Mouse (Mus musculus): Measurements from ENCODE around the gene Traf4. TPM values are rescaled to one million over a fixed set of nuclear protein-coding genes. Genes with fewer than 3 reads are reported as not detected.

Traf4 gene
- polyA plus RNA-seq, 1 experiment from 2014 or later, result 128 TPM

GRCm38 (mm10) chr11:78170306-78170705 lies 4.9 kb upstream of the Traf4 start:
- Histone ChIP-seq H3K27me3 (no peaks in the 10 kb centered on the region), H3K36me3 (no peaks in the 10 kb centered on the region), H3K4me2 (no peak overlapping the region), H3K9ac (no peak overlapping the region), H3K4me1 (replicated peaks) (peaks cover 8% of the 10 kb centered on the region), H3K9me3 (no peaks in the 10 kb centered on the region), H3K27ac (replicated peaks) (no peak overlapping the region), H3K4me3 (no peak overlapping the region)
- WGBS, result 93% methylated on average over 15 of the region's 15 CpGs
- ATAC-seq (ENCODE audit: low read depth), result no peak

- H3K4me2 ChIP-seq, result no peak overlapping the region
- no peak overlapping the region for H3K27ac ChIP-seq (replicated peaks)
- no peak overlapping the region for H3K4me3 ChIP-seq
- no peaks in the 10 kb centered on the region for H3K9me3 ChIP-seq
- WGBS, result 57% methylated on average over 19 of the region's 19 CpGs
- H3K4me1 ChIP-seq (replicated peaks), result peaks cover 9% of the 10 kb centered on the region
- no peaks in the 10 kb centered on the region for H3K27me3 ChIP-seq
- no peaks in the 10 kb centered on the region for H3K36me3 ChIP-seq
- H3K9ac ChIP-seq, result no peak overlapping the region
- ATAC-seq (ENCODE audit: low read depth), result no peak
Observed at GRCm38 (mm10) chr11:78168541-78169468, 3.4 kb upstream of the Traf4 start.

- H3K27me3 ChIP-seq, result no peaks in the 10 kb centered on the region
- H3K9me3 ChIP-seq, result no peaks in the 10 kb centered on the region
- H3K4me1 ChIP-seq (replicated peaks), result peaks cover 23% of the 10 kb centered on the region
- no peak overlapping the region for H3K4me3 ChIP-seq
- H3K36me3 ChIP-seq, result peaks cover 1% of the 10 kb centered on the region; the same call in 1 of the 2 replicates
- no peak overlapping the region for H3K9ac ChIP-seq
- ATAC-seq (ENCODE audit: low read depth), result no peak
- H3K4me2 ChIP-seq, result no peak overlapping the region
- H3K27ac ChIP-seq (replicated peaks), result no peak overlapping the region
- WGBS, result 90% methylated on average over 14 of the region's 14 CpGs
Observed at GRCm38 (mm10) chr11:78167257-78167959, 2.0 kb upstream of the Traf4 start.

GRCm38 (mm10) chr11:78166640-78167039 lies 1.3 kb upstream of the Traf4 start:
- no peaks in the 10 kb centered on the region for H3K27me3 ChIP-seq
- H3K4me3 ChIP-seq, result no peak overlapping the region
- no peak overlapping the region for H3K9ac ChIP-seq
- peaks cover 9% of the 10 kb centered on the region for H3K36me3 ChIP-seq
- WGBS, result 72% methylated on average over 6 of the region's 6 CpGs
- no peak overlapping the region for H3K4me2 ChIP-seq
- H3K4me1 ChIP-seq (replicated peaks), result peaks cover 31% of the 10 kb centered on the region
- ATAC-seq (ENCODE audit: low read depth), result no peak
- H3K9me3 ChIP-seq, result no peaks in the 10 kb centered on the region
- H3K27ac ChIP-seq (replicated peaks), result no peak overlapping the region

- Histone ChIP-seq H3K4me2 (peak overlapping the region; percentile 86), H3K4me1 (replicated peaks) (peaks cover 35% of the 10 kb centered on the region), H3K9me3 (no peaks in the 10 kb centered on the region), H3K4me3 (peak overlapping the region; percentile 99), H3K27ac (replicated peaks) (peak overlapping the region; percentile 99), H3K27me3 (no peaks in the 10 kb centered on the region), H3K9ac (peak overlapping the region; percentile 100), H3K36me3 (peaks cover 14% of the 10 kb centered on the region)
- WGBS, result 49% methylated on average over 4 of the region's 4 CpGs
- ATAC-seq (ENCODE audit: low read depth), result no peak
Observed at GRCm38 (mm10) chr11:78166161-78166560, 772 bp upstream of the Traf4 start.

GRCm38 (mm10) chr11:78165761-78166109 lies 346 bp upstream of the Traf4 start:
- Histone ChIP-seq H3K36me3 (peaks cover 18% of the 10 kb centered on the region), H3K4me2 (peak overlapping the region; percentile 86), H3K27me3 (no peaks in the 10 kb centered on the region), H3K4me1 (replicated peaks) (peaks cover 40% of the 10 kb centered on the region), H3K9me3 (no peaks in the 10 kb centered on the region), H3K4me3 (peak overlapping the region; percentile 99), H3K9ac (peak overlapping the region; percentile 100), H3K27ac (replicated peaks) (peak overlapping the region; percentile 99)
- 3% methylated on average over 16 of the region's 16 CpGs for WGBS
- ATAC-seq (ENCODE audit: low read depth), result peak; percentile 12

GRCm38 (mm10) chr11:78164604-78164923 lies 825 bp downstream of the Traf4 start:
- Histone ChIP-seq H3K4me2 (peak overlapping the region; percentile 86), H3K4me1 (replicated peaks) (peaks cover 46% of the 10 kb centered on the region), H3K27ac (replicated peaks) (peak overlapping the region; percentile 99), H3K9ac (peak overlapping the region; percentile 100), H3K9me3 (no peaks in the 10 kb centered on the region), H3K4me3 (peak overlapping the region; percentile 99), H3K36me3 (peaks cover 30% of the 10 kb centered on the region), H3K27me3 (no peaks in the 10 kb centered on the region)
- peak; percentile 4; the same call in 1 of the 2 replicates for ATAC-seq (ENCODE audit: low read depth)
- under 1% methylated on average over 14 of the region's 14 CpGs for WGBS

GRCm38 (mm10) chr11:78163681-78164603 lies 1.4 kb downstream of the Traf4 start:
- Histone ChIP-seq H3K27ac (replicated peaks) (peak overlapping the region; percentile 99), H3K36me3 (peaks cover 36% of the 10 kb centered on the region), H3K4me1 (replicated peaks) (peaks cover 52% of the 10 kb centered on the region), H3K27me3 (no peaks in the 10 kb centered on the region), H3K9ac (peak overlapping the region; percentile 100), H3K4me2 (peak overlapping the region; percentile 86), H3K4me3 (peak overlapping the region; percentile 99), H3K9me3 (no peaks in the 10 kb centered on the region)
- peak; percentile 62 for ATAC-seq (ENCODE audit: low read depth)
- 0% methylated on average over 22 of the region's 22 CpGs for WGBS

GRCm38 (mm10) chr11:78163045-78163444 lies 2.3 kb downstream of the Traf4 start:
- H3K27me3 ChIP-seq, result no peaks in the 10 kb centered on the region
- peak overlapping the region; percentile 86 for H3K4me2 ChIP-seq
- peak overlapping the region; percentile 99 for H3K4me3 ChIP-seq
- H3K36me3 ChIP-seq, result peaks cover 45% of the 10 kb centered on the region
- H3K27ac ChIP-seq (replicated peaks), result peak overlapping the region; percentile 99
- WGBS, result 70% methylated on average over 2 of the region's 2 CpGs
- ATAC-seq (ENCODE audit: low read depth), result no peak
- H3K9me3 ChIP-seq, result no peaks in the 10 kb centered on the region
- peak overlapping the region; percentile 100 for H3K9ac ChIP-seq
- H3K4me1 ChIP-seq (replicated peaks), result peaks cover 61% of the 10 kb centered on the region

GRCm38 (mm10) chr11:78162504-78162903 lies 2.9 kb downstream of the Traf4 start:
- Histone ChIP-seq H3K36me3 (peaks cover 50% of the 10 kb centered on the region), H3K4me1 (replicated peaks) (peaks cover 65% of the 10 kb centered on the region), H3K27ac (replicated peaks) (peak overlapping the region; percentile 99), H3K9me3 (no peaks in the 10 kb centered on the region), H3K9ac (peak overlapping the region; percentile 100), H3K27me3 (no peaks in the 10 kb centered on the region), H3K4me2 (peak overlapping the region; percentile 86), H3K4me3 (peak overlapping the region; percentile 99)
- ATAC-seq (ENCODE audit: low read depth), result no peak
- 27% methylated on average over 6 of the region's 6 CpGs for WGBS

GRCm38 (mm10) chr11:78161968-78162367 lies 3.4 kb downstream of the Traf4 start:
- Histone ChIP-seq H3K9ac (peak overlapping the region; percentile 100), H3K4me1 (replicated peaks) (peaks cover 68% of the 10 kb centered on the region), H3K4me2 (peak overlapping the region; percentile 86), H3K27ac (replicated peaks) (peak overlapping the region; percentile 99), H3K4me3 (peak overlapping the region; percentile 99), H3K36me3 (peaks cover 54% of the 10 kb centered on the region), H3K9me3 (no peaks in the 10 kb centered on the region), H3K27me3 (no peaks in the 10 kb centered on the region)
- no peak for ATAC-seq (ENCODE audit: low read depth)
- WGBS, result 40% methylated on average over 4 of the region's 4 CpGs
